Comparison of ENCODE assay signal across 18 mouse cellular contexts in the genomic region with DNA sequence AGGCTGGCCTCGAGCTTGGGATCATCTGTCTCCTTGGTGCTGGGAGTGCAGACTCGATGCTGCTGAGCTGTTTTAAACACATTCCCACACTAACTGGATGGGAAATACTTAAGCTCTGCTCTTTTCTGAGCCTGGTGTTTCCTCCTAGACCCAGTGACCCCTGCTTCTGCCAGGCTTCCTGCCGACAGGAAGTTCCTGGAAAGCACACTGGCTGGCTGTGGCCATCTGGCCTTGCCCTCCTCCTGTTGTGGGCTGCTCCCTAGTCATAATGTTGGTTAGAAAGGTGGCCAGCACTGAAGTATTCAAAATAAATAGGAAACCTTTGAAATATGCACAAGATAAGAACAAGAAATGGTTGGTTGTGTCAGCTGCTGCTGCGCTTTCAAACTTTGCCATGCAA.
A peak's percentile ranks its signal among the peaks of the same experiment; 100 is the strongest.
DNase-seq lines count a peak whose midpoint lies in the region; ATAC-seq and TF ChIP-seq lines count a peak whose summit lies in the region.
"Had no signal": no experiment of that assay in that cellular context is flagged by ENCODE, and none has a peak within 500 bp of the region (broad histone marks: within the 10 kb centered on the region; RNA-seq: fewer than 3 reads in every experiment).

No protein-coding gene starts in this region.

- peak; percentile 32 for DNase-seq in cerebellum, adult 11-12 months
- DNase-seq in cerebellum, postnatal 4 days (ENCODE audit: low spot score in 2 of 2), result no peak
- no peak for DNase-seq in liver, embryonic 11.5 days (ENCODE audit: low spot score)
- DNase-seq in embryo, embryonic 9.5 days (ENCODE audit: extremely low spot score), result peak; percentile 5
- DNase-seq in stomach, postnatal 0 days (ENCODE audit: low spot score), result no peak
- no peak for DNase-seq in layer of hippocampus, adult 8-10 months (ENCODE audit: low spot score in 2 of 2)
- DNase-seq: B cell, adult 2 months; kidney, adult 8-10 months; liver, embryonic 13.5 days; lung, postnatal 14 days; thymus, postnatal 36 days had no signal

- no peak overlapping the region for H3K9ac ChIP-seq in liver, embryonic 11.5 days (ENCODE audit: low read depth, low read length)
- H3K9ac ChIP-seq in liver, embryonic 12.5 days, result no peak overlapping the region
- H3K9ac ChIP-seq in stomach, postnatal 0 days (ENCODE audit: low read length), result no peak overlapping the region
- no peak overlapping the region for H3K9ac ChIP-seq in midbrain, embryonic 15.5 days
- H3K9ac ChIP-seq: heart, embryonic 13.5 days; hindbrain, embryonic 14.5 days; liver, embryonic 13.5 days; midbrain, embryonic 13.5 days; neural tube, embryonic 12.5 days had no signal

- TF ChIP-seq CTCF in stomach, postnatal 0 days (IDR thresholded peaks at IDR 0.05; ENCODE audit: low read depth), result no peak

- no peak for ATAC-seq in liver, embryonic 11.5 days (replicated peaks; ENCODE audit: low FRiP score)
- no peak for ATAC-seq in liver, embryonic 12.5 days
- no peak for ATAC-seq in stomach, postnatal 0 days (ENCODE audit: low FRiP score, low TSS enrichment)
- ATAC-seq in midbrain, embryonic 15.5 days (replicated peaks), result no peak
- ATAC-seq: midbrain, embryonic 13.5 days had no signal

- H3K4me1 ChIP-seq in liver, embryonic 11.5 days (replicated peaks; ENCODE audit: control insufficient read depth, insufficient read depth, low read length), result peaks cover 5% of the 10 kb centered on the region; the same call in 1 of the 2 replicates
- H3K4me1 ChIP-seq in liver, embryonic 12.5 days, result peaks cover 10% of the 10 kb centered on the region
- no peaks in the 10 kb centered on the region for H3K4me1 ChIP-seq in stomach, postnatal 0 days (replicated peaks; ENCODE audit: control insufficient read depth, insufficient read depth)
- H3K4me1 ChIP-seq in midbrain, embryonic 15.5 days, result no peaks in the 10 kb centered on the region
- H3K4me1 ChIP-seq: midbrain, embryonic 13.5 days; neural tube, embryonic 12.5 days had no signal

- no peak overlapping the region for H3K4me3 ChIP-seq in liver, embryonic 11.5 days (ENCODE audit: low read depth, low read length)
- H3K4me3 ChIP-seq in liver, embryonic 12.5 days, result no peak overlapping the region
- no peak overlapping the region for H3K4me3 ChIP-seq in stomach, postnatal 0 days (ENCODE audit: low read depth, low read length)
- H3K4me3 ChIP-seq in midbrain, embryonic 15.5 days, result no peak overlapping the region
- H3K4me3 ChIP-seq: heart, embryonic 13.5 days; left cerebral cortex, adult 2 months; liver, embryonic 13.5 days; midbrain, embryonic 13.5 days; neural tube, embryonic 12.5 days had no signal

- H3K27me3 ChIP-seq in liver, embryonic 11.5 days (replicated peaks; ENCODE audit: control insufficient read depth, insufficient read depth, low read length), result no peaks in the 10 kb centered on the region
- no peaks in the 10 kb centered on the region for H3K27me3 ChIP-seq in liver, embryonic 12.5 days (replicated peaks)
- no peaks in the 10 kb centered on the region for H3K27me3 ChIP-seq in stomach, postnatal 0 days (ENCODE audit: control insufficient read depth, insufficient read depth, low read length)
- no peaks in the 10 kb centered on the region for H3K27me3 ChIP-seq in midbrain, embryonic 15.5 days (replicated peaks)
- H3K27me3 ChIP-seq: heart, embryonic 13.5 days; liver, embryonic 13.5 days; midbrain, embryonic 13.5 days; neural tube, embryonic 12.5 days had no signal

- no peaks in the 10 kb centered on the region for H3K9me3 ChIP-seq in liver, embryonic 11.5 days (ENCODE audit: control insufficient read depth, low read length)
- H3K9me3 ChIP-seq in liver, embryonic 12.5 days (replicated peaks), result no peaks in the 10 kb centered on the region
- no peaks in the 10 kb centered on the region for H3K9me3 ChIP-seq in stomach, postnatal 0 days (ENCODE audit: control insufficient read depth, low read length)
- H3K9me3 ChIP-seq in midbrain, embryonic 15.5 days, result no peaks in the 10 kb centered on the region
- H3K9me3 ChIP-seq: heart, embryonic 13.5 days; liver, embryonic 13.5 days; midbrain, embryonic 13.5 days; neural tube, embryonic 12.5 days had no signal

- TF ChIP-seq EP300 in stomach, postnatal 0 days (optimal IDR thresholded peaks at IDR 0.05), result no peak

- 50% methylated on average over 4 of the region's 4 CpGs for WGBS in liver, embryonic 11.5 days
- WGBS in liver, embryonic 12.5 days (ENCODE audit: insufficient replicate concordance), result 40% methylated on average over 4 of the region's 4 CpGs
- 50% methylated on average over 4 of the region's 4 CpGs for WGBS in stomach, postnatal 0 days
- 77% methylated on average over 4 of the region's 4 CpGs for WGBS in midbrain, embryonic 15.5 days

- peak overlapping the region; percentile 28; the same call in 1 of the 2 replicates for H3K27ac ChIP-seq in liver, embryonic 11.5 days (ENCODE audit: low read depth, low read length)
- H3K27ac ChIP-seq in liver, embryonic 12.5 days, result no peak overlapping the region
- H3K27ac ChIP-seq in stomach, postnatal 0 days (replicated peaks), result peak overlapping the region; percentile 9; the same call in 1 of the 2 replicates
- no peak overlapping the region for H3K27ac ChIP-seq in midbrain, embryonic 15.5 days
- H3K27ac ChIP-seq: heart, embryonic 13.5 days; hindbrain, embryonic 14.5 days; left cerebral cortex, adult 2 months; liver, embryonic 13.5 days; midbrain, embryonic 13.5 days; neural tube, embryonic 12.5 days had no signal

- H3K36me3 ChIP-seq in liver, embryonic 11.5 days (ENCODE audit: control insufficient read depth, insufficient read depth, low read length), result no peaks in the 10 kb centered on the region
- no peaks in the 10 kb centered on the region for H3K36me3 ChIP-seq in liver, embryonic 12.5 days
- no peaks in the 10 kb centered on the region for H3K36me3 ChIP-seq in stomach, postnatal 0 days (ENCODE audit: control insufficient read depth, insufficient read depth, low read length)
- H3K36me3 ChIP-seq in midbrain, embryonic 15.5 days (replicated peaks), result no peaks in the 10 kb centered on the region
- H3K36me3 ChIP-seq: liver, embryonic 13.5 days; midbrain, embryonic 13.5 days; neural tube, embryonic 12.5 days had no signal

- H3K4me2 ChIP-seq in liver, embryonic 11.5 days, result no peak overlapping the region
- H3K4me2 ChIP-seq in liver, embryonic 12.5 days, result no peak overlapping the region
- no peak overlapping the region for H3K4me2 ChIP-seq in stomach, postnatal 0 days (replicated peaks; ENCODE audit: low read depth)
- no peak overlapping the region for H3K4me2 ChIP-seq in midbrain, embryonic 15.5 days
- H3K4me2 ChIP-seq: heart, embryonic 13.5 days; hindbrain, embryonic 14.5 days; liver, embryonic 13.5 days; midbrain, embryonic 13.5 days; neural tube, embryonic 12.5 days had no signal

Comparison
In these comparisons a context has a peak if more than half of its experiments do, and no peak if none do; other contexts are left out.
1. DNase-seq: peak in cerebellum, adult 11-12 months (single experiment) and embryo, embryonic 9.5 days (single experiment); none in cerebellum, postnatal 4 days (0 of 2), liver, embryonic 11.5 days (single experiment), stomach, postnatal 0 days (single experiment) and layer of hippocampus, adult 8-10 months (0 of 2).
2. H3K27ac ChIP-seq: peak in liver, embryonic 11.5 days (single experiment) and stomach, postnatal 0 days (single experiment); none in liver, embryonic 12.5 days (single experiment) and midbrain, embryonic 15.5 days (single experiment).